Mouse (Mus musculus): ENCODE results near the gene Gm3336. TPM values are rescaled to one million over a fixed set of nuclear protein-coding genes. Genes with fewer than 3 reads are reported as not detected.

The Gm3336 gene
- polyA plus RNA-seq, 1 experiment = 0.61 TPM

- no peak within 1 kb of the TSS for H3K4me3 ChIP-seq (ENCODE audit: insufficient read depth, low read depth, low read length)
- H3K36me3 ChIP-seq (ENCODE audit: control insufficient read depth, insufficient read depth, low read length) = no peaks in the 10 kb centered on the region
- H3K27me3 ChIP-seq (replicated peaks; ENCODE audit: control insufficient read depth, insufficient read depth, low read length) = no peaks in the 10 kb centered on the region
- no peak for DNase-seq
- H3K4me1 ChIP-seq (ENCODE audit: control insufficient read depth, insufficient read depth, low read length) = peaks cover 7% of the 10 kb centered on the region; the same call in 1 of the 2 replicates
- H3K27ac ChIP-seq (ENCODE audit: insufficient read depth, low read depth, low read length) = no peak within 1 kb of the TSS
- TF ChIP-seq CTCF (conservative IDR thresholded peaks at IDR 0.05; ENCODE audit: insufficient read depth, insufficient read length, low read depth, low read length) = no peak
- TF ChIP-seq POLR2A (IDR thresholded peaks at IDR 0.05; ENCODE audit: low read depth, low read length) = no peak
- WGBS = 95% methylated on average over 3 of the region's 3 CpGs
Observed at GRCm38 (mm10) chr8:70703287-70703686, 15.1 kb upstream of the Gm3336 start, which contains the start of gene Iqcn. Gene Iqcn, plus strand, starts transcription at chr8:70703457.

GRCm38 (mm10) chr8:70708281-70708680, 10.1 kb upstream of the Gm3336 start:
- no peaks in the 10 kb centered on the region for H3K36me3 ChIP-seq (ENCODE audit: control insufficient read depth, insufficient read depth, low read length)
- H3K27me3 ChIP-seq (replicated peaks; ENCODE audit: control insufficient read depth, insufficient read depth, low read length) = no peaks in the 10 kb centered on the region
- WGBS = 93% methylated on average over 14 of the region's 14 CpGs
- H3K27ac ChIP-seq (ENCODE audit: insufficient read depth, low read depth, low read length) = no peak overlapping the region
- no peak for TF ChIP-seq POLR2A (IDR thresholded peaks at IDR 0.05; ENCODE audit: low read depth, low read length)
- TF ChIP-seq CTCF (conservative IDR thresholded peaks at IDR 0.05; ENCODE audit: insufficient read depth, insufficient read length, low read depth, low read length) = no peak
- no peak for DNase-seq
- no peak overlapping the region for H3K4me3 ChIP-seq (ENCODE audit: insufficient read depth, low read depth, low read length)
- H3K4me1 ChIP-seq (ENCODE audit: control insufficient read depth, insufficient read depth, low read length) = 0 out of 2 replicates have a peak, but pooled peaks cover 4% of the 10 kb centered on the region

- TF ChIP-seq CTCF (conservative IDR thresholded peaks at IDR 0.05; ENCODE audit: insufficient read depth, insufficient read length, low read depth, low read length) (no peak), POLR2A (IDR thresholded peaks at IDR 0.05; ENCODE audit: low read depth, low read length) (no peak)
- Histone ChIP-seq H3K27me3 (replicated peaks; ENCODE audit: control insufficient read depth, insufficient read depth, low read length) (no peaks in the 10 kb centered on the region), H3K4me1 (ENCODE audit: control insufficient read depth, insufficient read depth, low read length) (0 out of 2 replicates have a peak, but pooled peaks cover 4% of the 10 kb centered on the region), H3K27ac (ENCODE audit: insufficient read depth, low read depth, low read length) (no peak overlapping the region), H3K4me3 (ENCODE audit: insufficient read depth, low read depth, low read length) (no peak overlapping the region), H3K36me3 (ENCODE audit: control insufficient read depth, insufficient read depth, low read length) (no peaks in the 10 kb centered on the region)
- no peak for DNase-seq
- 86% methylated on average over 9 of the region's 9 CpGs for WGBS
Observed at GRCm38 (mm10) chr8:70709794-70710193, 8.5 kb upstream of the Gm3336 start.

GRCm38 (mm10) chr8:70710296-70710695, 8.0 kb upstream of the Gm3336 start:
- WGBS = 86% methylated on average over 1 of the region's 1 CpGs
- Histone ChIP-seq H3K4me3 (ENCODE audit: insufficient read depth, low read depth, low read length) (no peak overlapping the region), H3K27ac (ENCODE audit: insufficient read depth, low read depth, low read length) (no peak overlapping the region)

GRCm38 (mm10) chr8:70711041-70711440, 7.3 kb upstream of the Gm3336 start:
- TF ChIP-seq POLR2A (IDR thresholded peaks at IDR 0.05; ENCODE audit: low read depth, low read length) (peak; percentile 4), CTCF (conservative IDR thresholded peaks at IDR 0.05; ENCODE audit: insufficient read depth, insufficient read length, low read depth, low read length) (no peak)
- WGBS = 91% methylated on average over 11 of the region's 11 CpGs

More at GRCm38 (mm10) chr8:70710296-70710695, 8.0 kb upstream of the Gm3336 start:
- DNase-seq = no peak
- Histone ChIP-seq H3K36me3 (ENCODE audit: control insufficient read depth, insufficient read depth, low read length) (no peaks in the 10 kb centered on the region), H3K27me3 (replicated peaks; ENCODE audit: control insufficient read depth, insufficient read depth, low read length) (no peaks in the 10 kb centered on the region), H3K4me1 (ENCODE audit: control insufficient read depth, insufficient read depth, low read length) (0 out of 2 replicates have a peak, but pooled peaks cover 4% of the 10 kb centered on the region)
- no peak for TF ChIP-seq CTCF (conservative IDR thresholded peaks at IDR 0.05; ENCODE audit: insufficient read depth, insufficient read length, low read depth, low read length)
- TF ChIP-seq POLR2A (IDR thresholded peaks at IDR 0.05; ENCODE audit: low read depth, low read length) = no peak

GRCm38 (mm10) chr8:70713991-70714390, 4.4 kb upstream of the Gm3336 start:
- Histone ChIP-seq H3K36me3 (ENCODE audit: control insufficient read depth, insufficient read depth, low read length) (no peaks in the 10 kb centered on the region), H3K27ac (ENCODE audit: insufficient read depth, low read depth, low read length) (no peak overlapping the region), H3K4me1 (ENCODE audit: control insufficient read depth, insufficient read depth, low read length) (0 out of 2 replicates have a peak, but pooled peaks cover 4% of the 10 kb centered on the region), H3K4me3 (ENCODE audit: insufficient read depth, low read depth, low read length) (no peak overlapping the region), H3K27me3 (replicated peaks; ENCODE audit: control insufficient read depth, insufficient read depth, low read length) (no peaks in the 10 kb centered on the region)
- WGBS = 75% methylated on average over 7 of the region's 7 CpGs
- DNase-seq = no peak
- no peak for TF ChIP-seq POLR2A (IDR thresholded peaks at IDR 0.05; ENCODE audit: low read depth, low read length)
- no peak for TF ChIP-seq CTCF (conservative IDR thresholded peaks at IDR 0.05; ENCODE audit: insufficient read depth, insufficient read length, low read depth, low read length)

More at GRCm38 (mm10) chr8:70711041-70711440, 7.3 kb upstream of the Gm3336 start:
- H3K27me3 ChIP-seq (replicated peaks; ENCODE audit: control insufficient read depth, insufficient read depth, low read length) = no peaks in the 10 kb centered on the region
- DNase-seq = no peak
- no peak overlapping the region for H3K4me3 ChIP-seq (ENCODE audit: insufficient read depth, low read depth, low read length)
- 0 out of 2 replicates have a peak, but pooled peaks cover 4% of the 10 kb centered on the region for H3K4me1 ChIP-seq (ENCODE audit: control insufficient read depth, insufficient read depth, low read length)
- H3K36me3 ChIP-seq (ENCODE audit: control insufficient read depth, insufficient read depth, low read length) = no peaks in the 10 kb centered on the region
- no peak overlapping the region for H3K27ac ChIP-seq (ENCODE audit: insufficient read depth, low read depth, low read length)

GRCm38 (mm10) chr8:70715086-70715485, 3.3 kb upstream of the Gm3336 start:
- Histone ChIP-seq H3K4me1 (ENCODE audit: control insufficient read depth, insufficient read depth, low read length) (0 out of 2 replicates have a peak, but pooled peaks cover 2% of the 10 kb centered on the region), H3K4me3 (ENCODE audit: insufficient read depth, low read depth, low read length) (no peak overlapping the region), H3K36me3 (ENCODE audit: control insufficient read depth, insufficient read depth, low read length) (no peaks in the 10 kb centered on the region), H3K27ac (ENCODE audit: insufficient read depth, low read depth, low read length) (no peak overlapping the region), H3K27me3 (replicated peaks; ENCODE audit: control insufficient read depth, insufficient read depth, low read length) (no peaks in the 10 kb centered on the region)
- WGBS = 77% methylated on average over 2 of the region's 2 CpGs
- TF ChIP-seq POLR2A (IDR thresholded peaks at IDR 0.05; ENCODE audit: low read depth, low read length) (no peak), CTCF (conservative IDR thresholded peaks at IDR 0.05; ENCODE audit: insufficient read depth, insufficient read length, low read depth, low read length) (no peak)
- no peak for DNase-seq
